Mouse (Mus musculus) heart, embryonic 15.5 days (tissue): ENCODE results near the gene Srd5a3. TPM values are rescaled to one million over a fixed set of nuclear protein-coding genes. Genes with fewer than 3 reads are reported as not detected.
"Not testable (repeated sequence)": the region's sequence is repeated elsewhere in the genome, so short reads cannot be mapped to it uniquely, and the experiment has no call there.

Experiments
- ATAC-seq: fragments of 200-750 bp; cut with Nextera tagmentation; replicated peaks from 2 replicates; pipeline ENCODE4 v1.8.0; 2017; ENCODE audit warnings: low read depth, moderate TSS enrichment; ENCODE audit not compliant: insufficient number of reproducible peaks, insufficient read depth, low FRiP score
- H3K27ac ChIP-seq: fragments of 300-500 bp; sonication (generic); 2 replicates; pipeline ENCODE4 v1.5.1; 2015; ENCODE audit warnings: mild to moderate bottlenecking, inconsistent platforms
- H3K27me3 ChIP-seq: fragments of 300-500 bp; sonication (generic); 2 replicates; pipeline ENCODE4 v1.6.1; 2015; ENCODE audit warnings: inconsistent platforms
- H3K36me3 ChIP-seq: fragments of 300-500 bp; sonication (generic); 2 replicates; pipeline ENCODE4 v1.6.1; 2015; ENCODE audit warnings: mild to moderate bottlenecking, inconsistent platforms
- H3K4me1 ChIP-seq: fragments of 300-500 bp; sonication (generic); replicated peaks from 2 replicates; pipeline ENCODE4 v1.6.1; 2015; ENCODE audit warnings: inconsistent platforms
- H3K4me2 ChIP-seq: fragments of 300-500 bp; sonication (generic); 2 replicates; pipeline ENCODE4 v1.6.1; 2015; ENCODE audit warnings: inconsistent platforms, mild to moderate bottlenecking, moderate library complexity
- H3K4me3 ChIP-seq: fragments of 300-500 bp; sonication (generic); 2 replicates; pipeline ENCODE4 v1.5.1; 2015; ENCODE audit warnings: mild to moderate bottlenecking, inconsistent platforms
- H3K9ac ChIP-seq: fragments of 300-500 bp; sonication (generic); 2 replicates; pipeline ENCODE4 v1.6.1; 2015; ENCODE audit warnings: mild to moderate bottlenecking, inconsistent platforms
- H3K9me3 ChIP-seq: fragments of 300-500 bp; sonication (generic); replicated peaks from 2 replicates; pipeline ENCODE4 v1.6.1; 2016; ENCODE audit warnings: inconsistent platforms
- WGBS: fragments of 180-500 bp; shearing (Covaris S2); methylation state at CpG from one replicate; pipeline ENCODE4 v1.1.7; 2015; ENCODE audit warnings: mixed read lengths; 5-methylcytosine and 5-hydroxymethylcytosine counted together
- polyA plus RNA-seq: library from polyadenylated mRNA; unstranded; fragments of >200 nt; fragmentation: Nextera tagmentation; extraction: Ambion mirVana; gene quantifications from 2 replicates; pipeline ENCODE4 v1.2.1, GENCODE M21; 2015

The Srd5a3 gene
- 25.8 and 32.3 TPM in 2 replicates for polyA plus RNA-seq

- H3K4me1 ChIP-seq, result peaks cover 23% of the 10 kb centered on the region
- peak within 1 kb of the TSS; percentile 87 for H3K4me3 ChIP-seq
- WGBS, result 1% methylated on average over 67 of the region's 69 CpGs
- peak within 1 kb of the TSS; percentile 97 for H3K9ac ChIP-seq
- peak within 1 kb of the TSS; percentile 100 for H3K27ac ChIP-seq
- peak within 1 kb of the TSS; percentile 70 for H3K4me2 ChIP-seq
- H3K27me3 ChIP-seq, result no peaks in the 10 kb centered on the region
- H3K36me3 ChIP-seq, result no peaks in the 10 kb centered on the region
- ATAC-seq, result peak; percentile 95
- no peaks in the 10 kb centered on the region for H3K9me3 ChIP-seq
These were observed at the start of gene Srd5a3 for GRCm38 (mm10) chr5:76139808-76140729. Srd5a3 (plus strand) TSS chr5:76140271.

- not testable (repeated sequence) for H3K4me2 ChIP-seq, H3K36me3 ChIP-seq, H3K27me3 ChIP-seq, H3K4me1 ChIP-seq, H3K9ac ChIP-seq, H3K9me3 ChIP-seq, H3K27ac ChIP-seq, ATAC-seq, H3K4me3 ChIP-seq
- 76% methylated on average over 5 of the region's 5 CpGs for WGBS
These were observed 36.3 kb upstream of the Srd5a3 start for GRCm38 (mm10) chr5:76103809-76104208.

- H3K36me3 ChIP-seq, result no peaks in the 10 kb centered on the region
- 73% methylated on average over 5 of the region's 5 CpGs for WGBS
- no peak overlapping the region for H3K4me3 ChIP-seq
- no peak overlapping the region for H3K4me2 ChIP-seq
- no peaks in the 10 kb centered on the region for H3K4me1 ChIP-seq
- no peak for ATAC-seq
- H3K27ac ChIP-seq, result no peak overlapping the region
- H3K9ac ChIP-seq, result no peak overlapping the region
- H3K9me3 ChIP-seq, result no peaks in the 10 kb centered on the region
- H3K27me3 ChIP-seq, result no peaks in the 10 kb centered on the region
These were observed 32.8 kb upstream of the Srd5a3 start for GRCm38 (mm10) chr5:76107306-76107705.

- no peak overlapping the region for H3K27ac ChIP-seq
- no peaks in the 10 kb centered on the region for H3K36me3 ChIP-seq
- WGBS, result 73% methylated on average over 3 of the region's 3 CpGs
- no peak overlapping the region for H3K4me3 ChIP-seq
- no peak for ATAC-seq
- no peaks in the 10 kb centered on the region for H3K9me3 ChIP-seq
- no peaks in the 10 kb centered on the region for H3K27me3 ChIP-seq
- no peaks in the 10 kb centered on the region for H3K4me1 ChIP-seq
- H3K4me2 ChIP-seq, result no peak overlapping the region
- H3K9ac ChIP-seq, result no peak overlapping the region
These were observed 31.6 kb upstream of the Srd5a3 start for GRCm38 (mm10) chr5:76108496-76108895.

- no peak overlapping the region for H3K4me2 ChIP-seq
- peaks cover 4% of the 10 kb centered on the region; the same call in 1 of the 2 replicates for H3K4me1 ChIP-seq
- no peaks in the 10 kb centered on the region for H3K36me3 ChIP-seq
- H3K9me3 ChIP-seq, result no peaks in the 10 kb centered on the region
- WGBS, result 51% methylated on average over 3 of the region's 3 CpGs
- no peak overlapping the region for H3K27ac ChIP-seq
- no peak for ATAC-seq
- H3K27me3 ChIP-seq, result no peaks in the 10 kb centered on the region
- no peak overlapping the region for H3K4me3 ChIP-seq
- H3K9ac ChIP-seq, result no peak overlapping the region
These were observed 28.9 kb upstream of the Srd5a3 start for GRCm38 (mm10) chr5:76111173-76111572.

GRCm38 (mm10) chr5:76112016-76112415, 28.1 kb upstream of the Srd5a3 start:
- H3K9me3 ChIP-seq, result no peaks in the 10 kb centered on the region
- H3K27ac ChIP-seq, result no peak overlapping the region
- H3K4me1 ChIP-seq, result peaks cover 4% of the 10 kb centered on the region; the same call in 1 of the 2 replicates
- no peak for ATAC-seq
- H3K4me3 ChIP-seq, result no peak overlapping the region
- no peak overlapping the region for H3K4me2 ChIP-seq
- no peaks in the 10 kb centered on the region for H3K27me3 ChIP-seq
- WGBS, result 78% methylated on average over 4 of the region's 4 CpGs
- no peaks in the 10 kb centered on the region for H3K36me3 ChIP-seq
- H3K9ac ChIP-seq, result no peak overlapping the region

- 26% methylated on average over 8 of the region's 8 CpGs for WGBS
- no peaks in the 10 kb centered on the region for H3K36me3 ChIP-seq
- H3K4me1 ChIP-seq, result peaks cover 4% of the 10 kb centered on the region; the same call in 1 of the 2 replicates
- H3K27me3 ChIP-seq, result no peaks in the 10 kb centered on the region
- ATAC-seq, result no peak
- H3K4me2 ChIP-seq, result no peak overlapping the region
- H3K9ac ChIP-seq, result no peak overlapping the region
- peak overlapping the region; percentile 53; the same call in 1 of the 2 replicates for H3K27ac ChIP-seq
- no peak overlapping the region for H3K4me3 ChIP-seq
- H3K9me3 ChIP-seq, result no peaks in the 10 kb centered on the region
These were observed 24.5 kb upstream of the Srd5a3 start for GRCm38 (mm10) chr5:76115436-76116041.

GRCm38 (mm10) chr5:76118441-76118840, 21.6 kb upstream of the Srd5a3 start:
- Histone ChIP-seq H3K36me3 (no peaks in the 10 kb centered on the region), H3K4me3 (no peak overlapping the region), H3K9ac (no peak overlapping the region), H3K4me1 (peaks cover 4% of the 10 kb centered on the region; the same call in 1 of the 2 replicates), H3K4me2 (no peak overlapping the region), H3K27me3 (no peaks in the 10 kb centered on the region), H3K9me3 (no peaks in the 10 kb centered on the region), H3K27ac (no peak overlapping the region)
- WGBS, result 25% methylated on average over 7 of the region's 7 CpGs
- ATAC-seq, result no peak

GRCm38 (mm10) chr5:76120634-76121033, 19.4 kb upstream of the Srd5a3 start:
- WGBS, result 70% methylated on average over 5 of the region's 5 CpGs
- 0 out of 2 replicates have a peak overlapping the region, but pooled peaks have one; percentile 41 for H3K27ac ChIP-seq
- ATAC-seq, result no peak

GRCm38 (mm10) chr5:76127584-76128316, 12.3 kb upstream of the Srd5a3 start:
- no peaks in the 10 kb centered on the region for H3K4me1 ChIP-seq
- H3K4me2 ChIP-seq, result no peak overlapping the region
- no peaks in the 10 kb centered on the region for H3K27me3 ChIP-seq
- 72% methylated on average over 5 of the region's 5 CpGs for WGBS
- H3K4me3 ChIP-seq, result no peak overlapping the region
- H3K9ac ChIP-seq, result no peak overlapping the region
- no peaks in the 10 kb centered on the region for H3K36me3 ChIP-seq
- no peak for ATAC-seq
- H3K27ac ChIP-seq, result no peak overlapping the region
- H3K9me3 ChIP-seq, result no peaks in the 10 kb centered on the region

More at GRCm38 (mm10) chr5:76120634-76121033, 19.4 kb upstream of the Srd5a3 start:
- Histone ChIP-seq H3K9ac (no peak overlapping the region), H3K27me3 (no peaks in the 10 kb centered on the region), H3K4me3 (no peak overlapping the region), H3K4me2 (no peak overlapping the region), H3K36me3 (no peaks in the 10 kb centered on the region), H3K9me3 (no peaks in the 10 kb centered on the region), H3K4me1 (peaks cover 3% of the 10 kb centered on the region; the same call in 1 of the 2 replicates)

- no peaks in the 10 kb centered on the region for H3K36me3 ChIP-seq
- H3K27ac ChIP-seq, result no peak overlapping the region
- 40% methylated on average over 2 of the region's 2 CpGs for WGBS
- no peak overlapping the region for H3K9ac ChIP-seq
- H3K9me3 ChIP-seq, result no peaks in the 10 kb centered on the region
- no peaks in the 10 kb centered on the region for H3K4me1 ChIP-seq
- H3K4me3 ChIP-seq, result no peak overlapping the region
- no peak for ATAC-seq
- no peaks in the 10 kb centered on the region for H3K27me3 ChIP-seq
- no peak overlapping the region for H3K4me2 ChIP-seq
These were observed 9.8 kb upstream of the Srd5a3 start for GRCm38 (mm10) chr5:76130292-76130691.
